Mouse (Mus musculus) lung, embryonic 16.5 days (tissue): ENCODE data around the gene Arhgap35. TPM values are rescaled to one million over a fixed set of nuclear protein-coding genes. Genes with fewer than 3 reads are reported as not detected.

Experiments
- ATAC-seq: fragments of 200-750 bp; cut with Nextera tagmentation; 2 replicates; pipeline ENCODE4 v1.8.0; 2017; ENCODE audit warnings: low read depth, mild to moderate bottlenecking, moderate library complexity
- H3K27ac ChIP-seq: fragments of 300-500 bp; sonication (generic); 2 replicates; pipeline ENCODE4 v1.5.1; 2014; ENCODE audit warnings: mild to moderate bottlenecking, control low read depth, low read length
- H3K27me3 ChIP-seq: fragments of 300-500 bp; sonication (generic); 2 replicates; pipeline ENCODE4 v1.6.1; 2014; ENCODE audit warnings: low read depth, low read length, mixed read lengths; ENCODE audit not compliant: control insufficient read depth, insufficient read depth
- H3K36me3 ChIP-seq: fragments of 300-500 bp; sonication (generic); 2 replicates; pipeline ENCODE4 v1.6.1; 2014; ENCODE audit warnings: low read length; ENCODE audit not compliant: control insufficient read depth, insufficient read depth
- H3K4me1 ChIP-seq: fragments of 300-500 bp; sonication (generic); replicated peaks from 2 replicates; pipeline ENCODE4 v1.6.1; 2014; ENCODE audit warnings: low read length, mixed read lengths; ENCODE audit not compliant: control insufficient read depth, insufficient read depth
- H3K4me2 ChIP-seq: fragments of 300-500 bp; sonication (generic); 2 replicates; pipeline ENCODE4 v1.6.1; 2014; ENCODE audit warnings: low read depth, low read length, control low read depth
- H3K4me3 ChIP-seq: fragments of 300-500 bp; sonication (generic); 2 replicates; pipeline ENCODE4 v1.5.1; 2014; ENCODE audit warnings: mild to moderate bottlenecking, low read length, control low read depth
- H3K9ac ChIP-seq: fragments of 300-500 bp; sonication (generic); 2 replicates; pipeline ENCODE4 v1.6.1; 2014; ENCODE audit warnings: low read length, control low read depth
- H3K9me3 ChIP-seq: fragments of 300-500 bp; sonication (generic); 2 replicates; pipeline ENCODE4 v1.6.1; 2016; ENCODE audit warnings: low read length; ENCODE audit not compliant: control insufficient read depth
- WGBS: fragments of 180-500 bp; shearing (Covaris S2); extraction: QIAGEN DNeasy Blood & Tissue Kit; methylation state at CpG from one replicate; pipeline ENCODE4 v1.1.7; 2014; 5-methylcytosine and 5-hydroxymethylcytosine counted together
- polyA plus RNA-seq: library from polyadenylated mRNA; unstranded; fragments of >200 nt; fragmentation: Nextera tagmentation; extraction: Ambion mirVana; gene quantifications from 2 replicates; pipeline ENCODE4 v1.2.1, GENCODE M21; 2015

Arhgap35 gene
- polyA plus RNA-seq, 1 experiment from 2014 or later, result 17.8 TPM

DNA sequence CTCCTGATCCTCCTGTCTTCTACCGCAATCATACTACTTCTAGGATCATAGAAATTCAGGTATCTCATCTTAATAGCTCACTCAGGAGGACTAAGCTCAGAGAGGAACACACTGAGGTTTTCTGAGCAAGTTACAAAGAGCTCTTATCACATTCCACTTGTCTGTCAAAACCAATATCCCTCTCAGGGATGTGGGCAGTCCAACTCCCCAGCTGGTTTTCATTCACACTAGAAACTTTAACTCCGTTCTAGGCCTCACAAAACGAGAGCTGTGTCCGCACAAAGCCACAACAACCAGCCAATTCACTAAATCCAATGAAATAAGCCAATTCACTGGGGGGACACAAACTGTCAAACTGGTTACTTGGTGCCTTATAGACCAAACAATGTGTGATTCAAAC is 57.5 kb downstream of the Arhgap35 start:
- 60% methylated on average over 4 of the region's 4 CpGs for WGBS
- Histone ChIP-seq H3K27me3 (no peaks in the 10 kb centered on the region), H3K4me2 (no peak overlapping the region), H3K9me3 (no peaks in the 10 kb centered on the region), H3K9ac (no peak overlapping the region), H3K4me3 (no peak overlapping the region), H3K36me3 (peaks cover 9% of the 10 kb centered on the region), H3K27ac (no peak overlapping the region), H3K4me1 (peaks cover 22% of the 10 kb centered on the region)
- no peak for ATAC-seq

DNA sequence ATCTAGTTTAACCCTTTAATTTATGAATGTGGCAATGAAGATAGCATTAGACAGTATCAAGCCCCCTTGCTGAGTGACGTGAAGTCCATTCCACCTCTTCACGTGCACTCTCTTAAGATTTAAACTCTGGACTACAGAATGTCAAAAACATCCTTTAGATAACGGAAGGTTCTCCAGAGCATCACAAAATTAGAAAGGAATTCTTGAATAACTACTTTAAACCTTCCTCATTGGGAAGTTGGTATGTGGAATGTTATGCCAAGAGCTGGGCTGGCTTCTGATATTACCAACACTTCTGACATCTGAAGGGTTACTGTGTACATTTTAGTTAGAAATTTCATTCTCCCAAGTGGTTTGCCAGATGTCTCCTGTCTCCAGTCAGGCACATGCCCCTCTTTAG is 60.6 kb downstream of the Arhgap35 start:
- Histone ChIP-seq H3K27me3 (no peaks in the 10 kb centered on the region), H3K4me1 (peaks cover 22% of the 10 kb centered on the region), H3K9me3 (no peaks in the 10 kb centered on the region), H3K4me3 (no peak overlapping the region), H3K27ac (no peak overlapping the region), H3K9ac (no peak overlapping the region), H3K4me2 (no peak overlapping the region), H3K36me3 (no peaks in the 10 kb centered on the region)
- 0 out of 2 replicates have a peak, but pooled peaks have one; percentile 20 for ATAC-seq
- WGBS, result 37% methylated on average over 3 of the region's 3 CpGs

DNA sequence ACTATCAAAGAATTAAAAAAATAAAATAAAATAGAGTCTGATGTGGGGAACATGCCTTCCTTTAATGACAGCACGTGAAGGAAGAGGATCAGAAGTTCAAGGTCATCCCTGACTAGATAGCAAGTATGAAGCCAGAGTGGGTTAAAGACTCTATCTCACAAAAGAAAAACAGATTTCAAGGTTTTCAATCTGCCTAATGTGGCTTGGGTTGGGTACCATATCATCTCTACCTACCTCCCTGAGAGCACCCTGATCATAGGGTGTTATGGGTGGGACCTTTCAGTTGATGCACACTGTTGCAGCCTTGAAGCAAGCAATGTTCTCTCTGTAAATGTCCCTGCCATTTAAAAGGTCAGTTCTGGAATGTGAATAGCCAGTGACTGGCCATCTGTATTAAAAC is 63.2 kb downstream of the Arhgap35 start:
- H3K4me3 ChIP-seq, result no peak overlapping the region
- no peak for ATAC-seq

DNA sequence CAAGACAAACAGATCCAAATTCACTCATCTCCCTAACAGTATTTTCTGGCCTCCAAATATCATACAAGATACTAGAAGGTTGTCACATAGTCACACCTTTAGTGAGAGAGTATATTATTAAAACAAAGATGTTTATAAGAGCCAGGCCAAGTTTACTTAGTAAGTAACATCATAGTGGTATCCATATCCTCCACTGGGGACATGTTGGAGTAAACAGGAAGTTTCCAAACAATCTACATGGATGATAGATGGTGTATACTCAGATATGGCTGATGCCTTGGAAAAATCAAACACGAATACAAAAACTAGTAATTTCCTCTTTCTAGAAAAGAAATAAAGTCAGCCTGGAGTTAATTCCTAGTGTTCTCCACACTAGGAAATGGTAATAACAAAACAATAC is 65.5 kb downstream of the Arhgap35 start:
- no peak for ATAC-seq
- Histone ChIP-seq H3K27me3 (no peaks in the 10 kb centered on the region), H3K9ac (no peak overlapping the region), H3K27ac (no peak overlapping the region), H3K9me3 (no peaks in the 10 kb centered on the region), H3K36me3 (peaks cover 11% of the 10 kb centered on the region), H3K4me2 (no peak overlapping the region), H3K4me3 (no peak overlapping the region), H3K4me1 (no peaks in the 10 kb centered on the region; the same call in 1 of the 2 replicates)
- 49% methylated on average over 1 of the region's 1 CpGs for WGBS

More for the DNA sequence above, 63.2 kb downstream of the Arhgap35 start:
- no peak overlapping the region for H3K9ac ChIP-seq
- no peak overlapping the region for H3K27ac ChIP-seq
- 82% methylated on average over 1 of the region's 1 CpGs for WGBS
- H3K9me3 ChIP-seq, result no peaks in the 10 kb centered on the region
- peaks cover 3% of the 10 kb centered on the region; the same call in 1 of the 2 replicates for H3K36me3 ChIP-seq
- no peaks in the 10 kb centered on the region for H3K27me3 ChIP-seq
- H3K4me1 ChIP-seq, result peaks cover 12% of the 10 kb centered on the region
- no peak overlapping the region for H3K4me2 ChIP-seq

DNA sequence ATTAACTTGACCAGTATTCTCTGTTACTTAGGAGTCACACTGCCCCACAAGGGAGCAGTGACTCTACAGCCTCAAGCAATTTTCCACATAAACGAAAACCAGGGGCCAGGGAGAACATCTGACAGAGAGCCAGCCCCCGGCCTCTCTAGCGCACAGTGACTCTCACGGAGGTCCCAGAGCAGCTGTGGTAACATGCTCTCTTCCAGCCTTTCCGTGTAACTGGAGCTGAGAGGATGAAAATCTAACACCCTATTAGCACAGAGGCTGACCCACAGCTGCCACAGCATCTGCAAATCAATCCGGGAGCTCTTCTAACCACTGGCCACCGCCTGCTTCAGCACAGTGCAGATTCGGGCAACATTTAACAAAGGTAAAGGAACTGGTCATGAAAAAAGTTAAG is 70.0 kb downstream of the Arhgap35 start:
- H3K27me3 ChIP-seq, result no peaks in the 10 kb centered on the region
- 64% methylated on average over 8 of the region's 8 CpGs for WGBS
- no peak overlapping the region for H3K4me3 ChIP-seq
- no peak overlapping the region for H3K27ac ChIP-seq
- H3K9me3 ChIP-seq, result no peaks in the 10 kb centered on the region
- ATAC-seq, result no peak
- no peaks in the 10 kb centered on the region for H3K4me1 ChIP-seq
- no peak overlapping the region for H3K9ac ChIP-seq
- peaks cover 16% of the 10 kb centered on the region for H3K36me3 ChIP-seq
- H3K4me2 ChIP-seq, result no peak overlapping the region

DNA sequence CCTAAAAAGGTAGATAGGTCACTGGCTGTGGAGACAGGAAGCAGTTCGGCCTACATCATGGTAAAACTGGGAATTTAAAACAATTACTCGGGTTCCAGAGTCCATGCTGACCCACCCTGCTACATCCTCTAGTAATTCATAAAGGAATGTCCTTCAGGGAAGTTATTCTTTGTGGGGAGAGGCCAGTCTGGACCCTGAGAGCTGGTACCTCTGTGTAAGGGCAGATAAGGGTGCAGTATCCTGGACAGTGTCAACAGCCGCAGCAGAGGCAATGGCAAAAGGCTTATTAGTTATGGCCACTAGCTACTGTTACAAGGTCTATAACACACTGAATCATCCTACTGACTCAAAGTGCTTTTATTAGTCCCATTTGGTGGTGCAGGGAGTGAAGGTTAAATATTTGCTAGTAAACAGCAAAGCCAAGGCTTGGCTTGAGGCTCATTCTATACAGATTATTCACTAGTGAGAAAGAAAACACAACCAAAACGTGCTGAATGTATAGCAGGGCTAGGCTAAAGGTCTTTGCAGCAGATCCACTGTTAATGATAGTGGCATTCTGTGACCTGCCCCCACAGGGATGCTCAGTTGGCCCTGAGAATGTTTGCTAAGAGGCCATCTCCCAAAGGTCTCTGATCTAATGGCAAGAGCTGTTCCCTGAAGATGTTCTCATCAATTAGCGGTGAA is 77.4 kb downstream of the Arhgap35 start:
- H3K4me3 ChIP-seq, result no peak overlapping the region
- H3K9ac ChIP-seq, result no peak overlapping the region
- no peaks in the 10 kb centered on the region for H3K4me1 ChIP-seq
- 77% methylated on average over 5 of the region's 5 CpGs for WGBS
- no peak for ATAC-seq
- H3K36me3 ChIP-seq, result peaks cover 14% of the 10 kb centered on the region
- no peak overlapping the region for H3K4me2 ChIP-seq
- H3K27me3 ChIP-seq, result no peaks in the 10 kb centered on the region
- no peak overlapping the region for H3K27ac ChIP-seq
- H3K9me3 ChIP-seq, result no peaks in the 10 kb centered on the region

DNA sequence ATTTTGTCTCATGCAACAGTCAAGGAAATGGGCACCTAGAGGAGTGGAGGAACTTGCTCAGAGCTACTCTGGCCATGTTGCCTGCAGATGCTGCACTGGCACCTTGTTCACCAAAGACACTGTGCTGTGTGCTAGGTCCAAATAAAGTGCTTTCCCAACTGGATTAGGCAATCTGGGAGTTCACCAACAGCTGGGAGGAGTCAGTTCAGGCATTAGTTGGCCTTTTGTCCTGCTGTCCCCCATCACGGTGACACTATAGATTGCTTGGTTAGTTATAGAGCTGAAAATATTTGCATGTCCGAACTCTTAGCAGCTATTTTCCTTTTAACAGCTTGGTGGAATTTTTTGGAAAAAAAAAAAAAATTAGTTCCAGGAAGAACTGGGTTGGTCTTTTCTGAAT is 88.8 kb downstream of the Arhgap35 start:
- ATAC-seq, result peak; percentile 69
- H3K9me3 ChIP-seq, result no peaks in the 10 kb centered on the region
- H3K4me3 ChIP-seq, result no peak overlapping the region
- H3K9ac ChIP-seq, result no peak overlapping the region
- H3K4me1 ChIP-seq, result no peaks in the 10 kb centered on the region
- H3K27ac ChIP-seq, result no peak overlapping the region
- no peaks in the 10 kb centered on the region for H3K36me3 ChIP-seq
- no peak overlapping the region for H3K4me2 ChIP-seq
- WGBS, result 60% methylated on average over 2 of the region's 2 CpGs
- H3K27me3 ChIP-seq, result no peaks in the 10 kb centered on the region

DNA sequence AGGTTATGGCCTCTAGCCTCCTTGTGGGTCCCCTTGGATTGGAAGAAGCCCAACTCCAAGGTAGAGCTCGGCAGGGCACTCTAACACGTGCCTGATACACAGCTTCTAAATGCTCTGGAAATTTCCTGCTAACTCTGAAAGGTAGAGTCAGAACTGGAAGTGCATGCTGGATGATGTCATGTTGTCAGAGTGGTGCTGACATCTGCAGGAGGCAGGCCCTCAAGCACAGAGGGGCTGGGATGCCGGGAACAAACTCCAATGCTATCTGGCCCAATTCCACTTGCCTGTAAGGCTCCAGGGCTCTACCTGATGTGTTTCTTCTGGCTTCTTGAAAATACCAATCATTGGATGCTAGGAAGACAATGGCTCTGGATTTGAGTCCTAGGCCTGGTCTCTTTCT is 89.3 kb downstream of the Arhgap35 start:
- 79% methylated on average over 3 of the region's 3 CpGs for WGBS
- Histone ChIP-seq H3K9ac (no peak overlapping the region), H3K4me2 (no peak overlapping the region), H3K27me3 (no peaks in the 10 kb centered on the region), H3K9me3 (no peaks in the 10 kb centered on the region), H3K27ac (no peak overlapping the region), H3K4me3 (no peak overlapping the region), H3K36me3 (0 out of 2 replicates have a peak, but pooled peaks cover under 1% of the 10 kb centered on the region), H3K4me1 (no peaks in the 10 kb centered on the region)
- ATAC-seq, result no peak

DNA sequence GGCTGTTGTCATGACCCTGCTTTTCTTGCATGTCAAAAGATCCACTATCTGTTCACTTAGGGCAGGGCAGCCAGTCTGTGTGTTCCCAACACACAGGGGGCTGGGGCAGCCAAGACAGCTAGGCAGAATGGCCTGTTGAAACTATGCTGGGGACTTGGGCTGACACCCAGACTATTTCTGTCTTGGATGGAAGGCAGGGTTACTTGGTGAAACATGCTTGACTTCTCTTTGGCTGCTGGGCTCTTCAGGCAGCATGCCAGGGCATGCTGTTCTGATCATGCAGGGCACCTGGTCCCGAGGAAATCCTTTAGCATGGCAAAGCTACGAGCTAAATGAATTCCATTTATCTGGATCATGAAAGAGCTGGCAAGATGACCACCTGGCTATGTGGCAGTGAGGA is 90.5 kb downstream of the Arhgap35 start:
- H3K4me3 ChIP-seq, result no peak overlapping the region
- no peak overlapping the region for H3K27ac ChIP-seq
- no peak overlapping the region for H3K4me2 ChIP-seq
- no peak overlapping the region for H3K9ac ChIP-seq
- 0 out of 2 replicates have a peak, but pooled peaks cover 2% of the 10 kb centered on the region for H3K36me3 ChIP-seq
- H3K27me3 ChIP-seq, result no peaks in the 10 kb centered on the region
- 84% methylated on average over 2 of the region's 2 CpGs for WGBS
- H3K4me1 ChIP-seq, result no peaks in the 10 kb centered on the region
- no peaks in the 10 kb centered on the region for H3K9me3 ChIP-seq
- ATAC-seq, result no peak
